Mouse (Mus musculus) embryonic facial prominence, embryonic 10.5 days (tissue): ENCODE measurements around the gene Tubb4a. TPM values are rescaled to one million over a fixed set of nuclear protein-coding genes. Genes with fewer than 3 reads are reported as not detected.
A peak's percentile ranks its signal among the peaks of the same experiment; 100 is the strongest.
"Not testable (repeated sequence)": the region's sequence is repeated elsewhere in the genome, so short reads cannot be mapped to it uniquely, and the experiment has no call there.

ENCODE experiments used
- DNase-seq: peaks from one replicate; pipeline ENCODE4 v3.0.0-alpha.2; 2017; ENCODE audit warnings: low spot score
- H3K27ac ChIP-seq: fragments of 300-500 bp; sonication (generic); replicated peaks from 2 replicates; pipeline ENCODE4 v1.5.1; 2016; ENCODE audit warnings: mild to moderate bottlenecking
- H3K27me3 ChIP-seq: fragments of 300-500 bp; sonication (generic); replicated peaks from 2 replicates; pipeline ENCODE4 v1.6.1; 2016; ENCODE audit warnings: low read depth, mild to moderate bottlenecking; ENCODE audit not compliant: poor library complexity, severe bottlenecking
- H3K36me3 ChIP-seq: fragments of 300-500 bp; sonication (generic); replicated peaks from 2 replicates; pipeline ENCODE4 v1.6.1; 2016; ENCODE audit warnings: mild to moderate bottlenecking, moderate library complexity
- H3K4me1 ChIP-seq: fragments of 300-500 bp; sonication (generic); 2 replicates; pipeline ENCODE4 v1.6.1; 2016
- H3K4me3 ChIP-seq: fragments of 300-500 bp; sonication (generic); 2 replicates; pipeline ENCODE4 v1.5.1; 2016; ENCODE audit warnings: mild to moderate bottlenecking, moderate library complexity
- H3K9me3 ChIP-seq: fragments of 300-500 bp; sonication (generic); 2 replicates; pipeline ENCODE4 v1.6.1; 2016; ENCODE audit warnings: mild to moderate bottlenecking
- WGBS: fragments of 180-500 bp; shearing (Covaris S2); methylation state at CpG from one replicate; pipeline ENCODE4 v1.1.7; 2016; 5-methylcytosine and 5-hydroxymethylcytosine counted together
- polyA plus RNA-seq: library from polyadenylated mRNA; unstranded; fragments of >200 nt; fragmentation: Nextera tagmentation; extraction: Ambion mirVana; gene quantifications from 2 replicates; pipeline ENCODE4 v1.2.1, GENCODE M21; 2016

Tubb4a gene
- polyA plus RNA-seq = 34.4 and 35.5 TPM in 2 replicates

- WGBS = under 1% methylated on average over 31 of the region's 31 CpGs
- DNase-seq = peak; percentile 65
- Histone ChIP-seq H3K27me3 (peaks cover 34% of the 10 kb centered on the region), H3K36me3 (0 out of 2 replicates have a peak, but pooled peaks cover 3% of the 10 kb centered on the region), H3K4me3 (peak within 1 kb of the TSS; percentile 54), H3K4me1 (peaks cover 8% of the 10 kb centered on the region; the same call in 1 of the 2 replicates), H3K27ac (peak within 1 kb of the TSS; percentile 75), H3K9me3 (no peaks in the 10 kb centered on the region)
Observed at GRCm38 (mm10) chr17:57087049-57087832, at the start of gene Tubb4a. TSS of gene Tubb4a (minus strand) at chr17:57087782.

- no peaks in the 10 kb centered on the region for H3K4me1 ChIP-seq
- H3K27ac ChIP-seq = no peak overlapping the region
- WGBS = 81% methylated on average over 3 of the region's 3 CpGs
- no peaks in the 10 kb centered on the region for H3K9me3 ChIP-seq
- H3K27me3 ChIP-seq = no peaks in the 10 kb centered on the region
- no peaks in the 10 kb centered on the region for H3K36me3 ChIP-seq
- no peak for DNase-seq
- H3K4me3 ChIP-seq = no peak overlapping the region
Observed at GRCm38 (mm10) chr17:57135635-57136034, 48.1 kb upstream of the Tubb4a start.

GRCm38 (mm10) chr17:57134693-57135092 lies 47.1 kb upstream of the Tubb4a start:
- WGBS = 83% methylated on average over 2 of the region's 2 CpGs

GRCm38 (mm10) chr17:57134021-57134420 lies 46.4 kb upstream of the Tubb4a start:
- H3K4me3 ChIP-seq, DNase-seq, H3K36me3 ChIP-seq, H3K4me1 ChIP-seq, H3K27me3 ChIP-seq, H3K9me3 ChIP-seq, H3K27ac ChIP-seq: not testable (repeated sequence)
- WGBS = 19% methylated on average over 3 of the region's 3 CpGs

More at GRCm38 (mm10) chr17:57134693-57135092, 47.1 kb upstream of the Tubb4a start:
- H3K27ac ChIP-seq = no peak overlapping the region
- H3K4me3 ChIP-seq = no peak overlapping the region
- DNase-seq = no peak
- no peaks in the 10 kb centered on the region for H3K27me3 ChIP-seq
- no peaks in the 10 kb centered on the region for H3K4me1 ChIP-seq
- no peaks in the 10 kb centered on the region for H3K9me3 ChIP-seq
- H3K36me3 ChIP-seq = no peaks in the 10 kb centered on the region

- no peak overlapping the region for H3K27ac ChIP-seq
- H3K4me3 ChIP-seq = no peak overlapping the region
- H3K27me3 ChIP-seq = no peaks in the 10 kb centered on the region
- 89% methylated on average over 1 of the region's 1 CpGs for WGBS
- H3K4me1 ChIP-seq = no peaks in the 10 kb centered on the region
- no peaks in the 10 kb centered on the region for H3K36me3 ChIP-seq
- DNase-seq = no peak
- H3K9me3 ChIP-seq = no peaks in the 10 kb centered on the region
Observed at GRCm38 (mm10) chr17:57131793-57132192, 44.2 kb upstream of the Tubb4a start.

GRCm38 (mm10) chr17:57125853-57126622 lies 38.5 kb upstream of the Tubb4a start:
- no peaks in the 10 kb centered on the region for H3K36me3 ChIP-seq
- no peaks in the 10 kb centered on the region for H3K4me1 ChIP-seq
- no peak overlapping the region for H3K27ac ChIP-seq
- WGBS = 70% methylated on average over 3 of the region's 3 CpGs
- no peaks in the 10 kb centered on the region for H3K27me3 ChIP-seq
- H3K9me3 ChIP-seq = no peaks in the 10 kb centered on the region
- no peak for DNase-seq
- H3K4me3 ChIP-seq = no peak overlapping the region

GRCm38 (mm10) chr17:57124792-57125191 lies 37.2 kb upstream of the Tubb4a start:
- Histone ChIP-seq H3K4me3 (no peak overlapping the region), H3K36me3 (no peaks in the 10 kb centered on the region), H3K27ac (no peak overlapping the region), H3K9me3 (no peaks in the 10 kb centered on the region), H3K27me3 (no peaks in the 10 kb centered on the region), H3K4me1 (no peaks in the 10 kb centered on the region)
- WGBS = 86% methylated on average over 4 of the region's 4 CpGs
- DNase-seq = no peak

GRCm38 (mm10) chr17:57123192-57124118 lies 35.9 kb upstream of the Tubb4a start:
- 90% methylated on average over 11 of the region's 11 CpGs for WGBS
- no peak for DNase-seq
- Histone ChIP-seq H3K36me3 (no peaks in the 10 kb centered on the region), H3K27me3 (no peaks in the 10 kb centered on the region), H3K27ac (no peak overlapping the region), H3K9me3 (no peaks in the 10 kb centered on the region), H3K4me3 (no peak overlapping the region), H3K4me1 (peaks cover 7% of the 10 kb centered on the region)

GRCm38 (mm10) chr17:57121856-57122255 lies 34.3 kb upstream of the Tubb4a start:
- H3K4me1 ChIP-seq = peaks cover 10% of the 10 kb centered on the region
- 89% methylated on average over 2 of the region's 2 CpGs for WGBS
- H3K27me3 ChIP-seq = 0 out of 2 replicates have a peak, but pooled peaks cover 5% of the 10 kb centered on the region
- no peak overlapping the region for H3K4me3 ChIP-seq
- H3K27ac ChIP-seq = no peak overlapping the region
- no peaks in the 10 kb centered on the region for H3K36me3 ChIP-seq
- H3K9me3 ChIP-seq = no peaks in the 10 kb centered on the region
- DNase-seq = no peak

GRCm38 (mm10) chr17:57118524-57119349 lies 31.2 kb upstream of the Tubb4a start:
- peak overlapping the region; percentile 26; the same call in 1 of the 2 replicates for H3K4me3 ChIP-seq
- 2% methylated on average over 11 of the region's 11 CpGs for WGBS

GRCm38 (mm10) chr17:57116801-57117200 lies 29.2 kb upstream of the Tubb4a start:
- 0 out of 2 replicates have a peak, but pooled peaks cover 5% of the 10 kb centered on the region for H3K27me3 ChIP-seq
- 85% methylated on average over 2 of the region's 2 CpGs for WGBS
- H3K4me1 ChIP-seq = peaks cover 10% of the 10 kb centered on the region
- no peak overlapping the region for H3K4me3 ChIP-seq
- no peaks in the 10 kb centered on the region for H3K36me3 ChIP-seq
- DNase-seq = no peak
- no peak overlapping the region for H3K27ac ChIP-seq
- no peaks in the 10 kb centered on the region for H3K9me3 ChIP-seq

More at GRCm38 (mm10) chr17:57118524-57119349, 31.2 kb upstream of the Tubb4a start:
- Histone ChIP-seq H3K27me3 (0 out of 2 replicates have a peak, but pooled peaks cover 5% of the 10 kb centered on the region), H3K36me3 (no peaks in the 10 kb centered on the region), H3K9me3 (no peaks in the 10 kb centered on the region), H3K27ac (no peak overlapping the region), H3K4me1 (peaks cover 10% of the 10 kb centered on the region)
- DNase-seq = peak; percentile 68
